Mouse (Mus musculus) E14TG2a.4 (cell line): ENCODE measurements around the gene Actn1.

ENCODE experiments used
- CTCF ChIP-seq: conservative IDR thresholded peaks from 2 replicates; pipeline ENCODE4 v1.5.1; 2014; ENCODE audit warnings: low read length
- NANOG ChIP-seq: IDR thresholded peaks from 2 replicates; pipeline ENCODE4 v1.6.1; 2014; ENCODE audit warnings: borderline replicate concordance, low read length, mixed read lengths

GRCm38 (mm10) chr12:80218045-80218611, 42.0 kb downstream of the Actn1 start:
- no peak for TF ChIP-seq CTCF
- TF ChIP-seq NANOG = no peak
